Mouse (Mus musculus): ENCODE measurements around the gene Olfr851. TPM values are rescaled to one million over a fixed set of nuclear protein-coding genes. Genes with fewer than 3 reads are reported as not detected.

Gene Olfr851
- not detected for polyA plus RNA-seq (2014; fragmentation: Illumina TruSeq; extraction: RNeasy Lipid Tissue Mini Kit (QIAGEN cat#74804))

DNA sequence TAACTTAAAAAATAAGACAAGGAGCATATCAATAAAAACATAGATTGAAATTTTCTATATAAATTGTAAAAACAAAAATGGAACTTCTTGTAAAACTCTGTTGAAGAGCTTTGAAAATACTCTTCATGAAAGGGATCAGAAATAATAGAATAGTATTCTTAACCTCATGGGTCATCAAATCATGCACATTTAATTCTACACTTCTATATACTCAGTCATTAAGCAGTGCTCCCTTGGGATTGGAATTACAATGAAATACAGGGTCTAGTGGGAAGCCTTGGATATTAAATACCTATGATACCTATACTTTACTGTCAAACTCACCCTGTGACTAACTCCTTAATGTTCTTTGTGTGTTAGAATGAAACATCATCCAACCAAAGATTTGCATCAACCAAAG lies at the start of gene Olfr851:
Gene Olfr851 (plus strand): TSS at position 301 of the 400 bp plus-strand sequence.

DNA sequence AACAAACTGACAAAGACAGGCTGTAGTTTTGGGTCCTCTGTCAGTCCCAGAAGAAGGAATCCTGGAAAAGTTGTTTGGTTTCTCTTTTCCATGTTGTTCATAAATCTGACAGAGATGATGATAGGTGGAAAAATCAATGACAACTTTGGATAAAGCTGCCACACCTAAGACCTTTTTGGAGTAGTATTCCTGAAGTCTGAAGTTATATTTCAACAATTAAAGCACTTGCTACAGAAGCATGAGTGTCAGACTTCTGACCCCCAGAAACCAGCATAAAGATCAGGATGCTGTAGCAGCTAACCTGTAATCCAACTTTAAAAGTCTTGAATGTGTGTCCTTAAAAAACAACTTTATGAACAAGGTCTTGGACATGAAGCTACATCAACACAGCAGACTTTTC lies 14.9 kb upstream of the Olfr851 start, which contains the start of gene Olfr850:
Gene Olfr850 (minus strand): TSS at position 101 of the 400 bp plus-strand sequence.

DNA sequence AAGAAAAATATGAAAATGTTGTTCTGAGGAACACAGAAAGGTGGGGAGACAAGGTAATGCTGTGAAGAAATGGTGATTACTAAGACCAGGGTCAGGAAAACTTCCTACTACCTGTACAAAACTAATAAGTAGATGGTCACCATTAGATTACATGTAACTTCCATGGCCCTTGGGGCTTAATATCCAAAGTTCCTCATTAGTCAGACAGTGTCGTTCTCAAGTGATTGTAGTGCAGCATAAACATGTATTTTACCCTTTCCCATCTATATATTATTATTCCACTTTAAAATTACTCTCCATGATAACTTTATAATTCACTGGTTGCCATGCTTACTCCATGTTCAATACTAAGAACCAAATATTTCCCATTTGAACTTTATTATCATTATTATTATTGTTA lies 47.9 kb downstream of the Olfr851 start, which contains the start of gene Olfr853:
Gene Olfr853 (minus strand): TSS at position 101 of the 400 bp plus-strand sequence.

Other genes starting within 250 kb of the Olfr851 start
- not detected for gene Olfr843, start 241.3 kb upstream of the Olfr851 start, polyA plus RNA-seq (2014; fragmentation: Illumina TruSeq; extraction: RNeasy Lipid Tissue Mini Kit (QIAGEN cat#74804))
- not detected for gene Olfr844, start 176.9 kb upstream of the Olfr851 start, polyA plus RNA-seq (2014; fragmentation: Illumina TruSeq; extraction: RNeasy Lipid Tissue Mini Kit (QIAGEN cat#74804))
- not detected for gene Olfr845, start 156.8 kb upstream of the Olfr851 start, polyA plus RNA-seq (2014; fragmentation: Illumina TruSeq; extraction: RNeasy Lipid Tissue Mini Kit (QIAGEN cat#74804))
- not detected for gene Olfr846, start 129.3 kb upstream of the Olfr851 start, polyA plus RNA-seq (2014; fragmentation: Illumina TruSeq; extraction: RNeasy Lipid Tissue Mini Kit (QIAGEN cat#74804))
- gene Olfr847, start 114.6 kb upstream of the Olfr851 start, polyA plus RNA-seq (2014; fragmentation: Illumina TruSeq; extraction: RNeasy Lipid Tissue Mini Kit (QIAGEN cat#74804)) = not detected
- gene Olfr849, start 53.0 kb upstream of the Olfr851 start, polyA plus RNA-seq (2014; fragmentation: Illumina TruSeq; extraction: RNeasy Lipid Tissue Mini Kit (QIAGEN cat#74804)) = not detected
- gene Olfr850, start 15.0 kb upstream of the Olfr851 start, polyA plus RNA-seq (2014; fragmentation: Illumina TruSeq; extraction: RNeasy Lipid Tissue Mini Kit (QIAGEN cat#74804)) = not detected
- not detected for gene Olfr853, start 47.8 kb downstream of the Olfr851 start, polyA plus RNA-seq (2014; fragmentation: Illumina TruSeq; extraction: RNeasy Lipid Tissue Mini Kit (QIAGEN cat#74804))
- gene Olfr854, start 74.1 kb downstream of the Olfr851 start, polyA plus RNA-seq (2014; fragmentation: Illumina TruSeq; extraction: RNeasy Lipid Tissue Mini Kit (QIAGEN cat#74804)) = not detected
- not detected for gene Olfr855, start 89.3 kb downstream of the Olfr851 start, polyA plus RNA-seq (2014; fragmentation: Illumina TruSeq; extraction: RNeasy Lipid Tissue Mini Kit (QIAGEN cat#74804))
- 56.7 TPM for gene Zfp317, start 128.8 kb downstream of the Olfr851 start, polyA plus RNA-seq (2014; fragmentation: Illumina TruSeq; extraction: RNeasy Lipid Tissue Mini Kit (QIAGEN cat#74804))
- not detected for gene Olfr857, start 216.1 kb downstream of the Olfr851 start, polyA plus RNA-seq (2014; fragmentation: Illumina TruSeq; extraction: RNeasy Lipid Tissue Mini Kit (QIAGEN cat#74804))